Mouse (Mus musculus) lung, postnatal 10 days (tissue): ENCODE data around the gene Clvs2.

ENCODE experiments used
- DNase-seq: peaks from one replicate; pipeline ENCODE4 v3.0.0; 2021

Gene Clvs2

DNA sequence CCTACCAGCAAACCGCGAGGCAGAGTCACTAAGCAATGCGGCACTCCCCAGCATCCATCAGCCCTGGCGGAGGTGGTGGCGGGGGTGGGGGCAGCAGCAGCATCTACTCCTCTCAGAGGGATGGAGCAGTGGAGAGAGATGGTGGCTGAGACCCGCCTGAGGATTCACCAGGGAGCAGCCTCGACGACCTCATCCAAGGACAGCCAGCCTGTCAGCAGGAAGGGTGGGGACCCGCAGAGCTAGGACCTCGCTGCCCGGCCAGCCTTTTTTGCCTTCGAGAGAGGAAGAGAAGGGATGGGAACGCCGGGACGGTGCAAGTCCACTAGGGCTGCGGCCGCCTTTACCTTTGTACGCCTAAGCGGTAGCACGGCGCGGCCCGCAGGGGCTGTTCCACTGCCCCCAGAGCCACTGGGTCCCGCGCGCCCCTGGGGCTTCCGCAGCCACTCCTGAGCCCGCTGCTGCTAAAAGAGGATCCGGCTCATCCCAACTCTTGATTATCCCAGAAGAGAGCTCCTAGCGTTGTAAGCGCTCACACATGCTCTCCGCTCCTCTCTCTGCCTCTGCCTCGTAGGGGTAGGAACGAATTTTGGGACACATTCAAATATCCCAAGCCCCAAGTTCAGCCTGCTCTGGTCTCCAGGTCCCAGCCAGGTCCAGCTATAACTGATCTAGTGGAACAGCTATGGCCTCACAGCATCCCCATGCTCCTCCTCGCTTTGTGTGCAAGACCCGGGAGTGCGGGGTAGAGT, at the start of gene Clvs2:
Gene Clvs2, minus strand, starts transcription at position 639 of the 749 bp plus-strand sequence.
- DNase-seq: no peak

DNA sequence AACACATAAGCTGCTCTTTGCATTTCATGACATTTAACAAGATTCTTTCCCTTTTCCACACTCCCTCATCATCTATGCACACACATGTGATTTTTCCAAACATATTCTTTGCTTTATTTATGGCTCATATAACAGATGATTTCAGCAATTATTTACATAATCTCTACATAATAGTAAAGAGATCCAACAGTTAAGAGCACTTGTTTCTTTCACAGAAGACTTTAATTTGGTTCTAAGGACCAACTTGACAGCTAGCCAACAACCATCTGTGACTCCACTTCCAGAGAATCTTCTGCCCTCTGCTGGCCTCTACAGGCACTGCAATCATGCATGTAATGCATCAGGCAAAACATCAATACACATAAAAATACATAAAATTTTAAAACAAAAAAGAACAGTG, 28.6 kb upstream of the Clvs2 start:
- DNase-seq: peak; percentile 56

DNA sequence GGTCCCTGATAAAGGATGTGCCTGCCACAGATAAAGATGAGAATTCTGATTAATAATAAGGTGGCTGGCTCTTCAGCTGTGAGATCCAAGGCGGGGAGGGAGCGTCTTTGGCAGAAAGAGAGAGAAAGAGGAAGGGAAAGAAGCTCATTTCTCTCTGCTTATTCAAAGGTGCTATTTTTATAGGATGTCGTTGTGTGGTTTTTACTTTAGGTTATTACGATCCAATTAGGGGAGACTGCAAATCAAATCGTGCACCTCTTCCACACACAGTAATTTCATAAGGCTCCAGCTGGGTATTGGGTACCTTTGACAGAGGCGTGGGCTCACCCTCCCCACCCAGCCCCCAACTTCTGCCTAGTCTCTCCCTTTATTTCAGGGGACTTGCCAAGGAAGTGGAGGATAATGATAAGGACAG, 985 bp downstream of the Clvs2 start:
- no peak for DNase-seq

DNA sequence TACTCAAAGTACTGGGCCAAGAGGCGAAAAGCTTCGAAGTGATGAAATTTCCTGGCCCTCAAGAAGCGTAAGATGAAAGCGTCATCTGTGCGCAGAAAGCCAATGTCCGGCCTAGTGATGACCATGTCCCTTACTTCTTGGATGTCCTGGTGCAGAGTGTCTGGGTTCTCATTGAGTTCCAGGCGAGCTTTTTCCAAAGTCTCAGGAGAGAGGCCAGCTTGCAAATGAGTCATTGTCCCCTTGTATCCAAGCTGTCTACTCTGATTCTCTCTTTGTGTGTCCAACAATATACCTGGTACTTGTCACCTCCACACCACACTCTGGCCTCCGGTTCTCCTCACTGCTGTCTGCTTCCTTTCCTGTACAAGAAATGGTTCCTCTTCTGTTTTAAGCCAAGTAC, 1.9 kb downstream of the Clvs2 start:
- no peak for DNase-seq

DNA sequence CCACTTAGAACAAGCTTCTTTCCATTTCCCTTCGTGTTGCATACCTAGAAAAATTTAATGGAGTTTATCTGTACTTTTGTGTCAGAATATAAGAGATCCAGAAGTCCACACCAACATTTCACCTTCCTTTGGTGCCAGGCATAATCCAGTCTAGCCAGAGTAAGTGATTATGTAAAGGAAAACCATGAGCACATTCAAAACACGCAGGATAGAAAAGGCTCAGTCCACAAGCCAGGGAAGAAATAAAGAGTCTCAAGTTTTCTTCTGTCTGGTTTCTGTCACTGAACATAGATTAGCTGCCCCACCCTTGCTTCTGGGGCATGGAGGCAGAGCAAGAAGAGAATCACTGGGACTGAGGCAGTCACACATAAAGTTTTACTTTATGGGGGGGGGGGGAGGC, 8.4 kb downstream of the Clvs2 start:
- DNase-seq: no peak

DNA sequence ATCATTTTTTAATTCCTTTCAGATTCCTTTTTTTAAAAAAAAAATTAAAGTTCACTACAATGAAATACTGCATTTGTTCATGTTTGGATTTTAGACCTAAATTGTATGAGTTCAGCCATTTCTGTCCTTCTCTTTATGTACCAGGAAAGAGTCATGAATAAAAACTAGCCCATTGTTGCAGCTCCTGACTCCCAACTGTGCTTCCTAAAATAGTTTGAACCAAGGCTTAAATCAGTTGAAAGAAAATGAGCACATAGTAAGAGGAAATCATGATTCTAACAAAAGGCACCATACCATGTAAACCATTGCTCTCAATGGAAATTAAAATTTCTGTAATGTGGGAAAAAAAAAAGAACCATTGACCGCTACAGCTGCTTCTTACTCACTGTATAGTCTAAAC, 11.4 kb downstream of the Clvs2 start:
- no peak for DNase-seq

DNA sequence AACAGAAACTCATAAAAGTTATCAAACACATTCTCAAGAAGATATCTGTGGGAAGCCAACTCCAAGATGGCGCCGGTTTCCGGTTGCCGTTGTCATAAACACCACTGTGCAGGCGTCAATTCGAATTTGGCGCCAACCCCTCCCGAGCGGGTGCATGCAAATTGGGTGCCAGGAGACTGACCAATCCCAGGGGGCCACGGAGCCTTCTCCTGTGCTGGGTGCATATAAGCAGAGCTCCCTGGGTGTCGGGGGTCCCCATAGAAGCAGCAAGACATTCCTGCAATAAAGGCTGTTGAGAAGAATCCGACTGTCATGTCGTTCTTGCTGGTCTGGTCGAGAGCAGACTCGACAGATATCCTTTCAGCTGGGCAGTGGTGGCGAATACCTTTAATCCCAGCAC, 31.8 kb downstream of the Clvs2 start:
- DNase-seq: no peak

DNA sequence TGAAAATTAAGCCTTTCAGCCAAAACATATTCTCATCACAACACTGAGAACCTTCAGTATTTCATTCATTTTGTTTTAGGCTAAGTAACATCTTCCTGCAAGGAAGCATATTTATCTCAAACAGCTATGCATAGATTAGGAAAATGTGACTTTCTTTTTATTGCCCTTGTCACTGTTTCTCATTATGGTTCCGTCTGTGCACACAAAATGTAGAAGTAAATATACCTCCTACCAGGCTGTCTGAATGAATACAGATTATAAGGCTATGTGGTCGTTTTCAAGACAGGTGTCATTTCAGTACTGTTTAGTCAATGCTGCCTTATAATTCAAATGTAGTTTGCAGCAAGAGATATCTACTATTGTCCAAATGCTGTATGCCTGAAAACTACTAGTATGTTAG, 35.8 kb downstream of the Clvs2 start:
- no peak for DNase-seq

DNA sequence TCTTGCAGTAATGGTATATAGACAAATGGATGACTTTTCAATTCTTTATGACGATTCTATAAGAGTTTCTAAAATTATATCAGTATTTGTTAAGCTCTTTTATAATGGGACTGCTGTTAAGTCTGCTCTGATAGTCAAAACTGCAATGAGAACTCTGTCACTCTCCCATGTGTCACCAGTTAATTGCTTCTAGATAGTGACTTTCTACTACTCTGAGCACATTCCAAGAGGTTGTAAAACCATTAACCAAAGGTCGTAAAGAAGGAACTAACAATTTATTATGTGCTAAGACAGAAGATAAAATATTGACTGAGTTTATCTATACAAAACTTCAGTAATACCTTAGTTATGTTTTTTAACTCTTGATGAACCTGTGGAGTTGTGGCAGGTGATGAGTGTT, 37.5 kb downstream of the Clvs2 start:
- no peak for DNase-seq

DNA sequence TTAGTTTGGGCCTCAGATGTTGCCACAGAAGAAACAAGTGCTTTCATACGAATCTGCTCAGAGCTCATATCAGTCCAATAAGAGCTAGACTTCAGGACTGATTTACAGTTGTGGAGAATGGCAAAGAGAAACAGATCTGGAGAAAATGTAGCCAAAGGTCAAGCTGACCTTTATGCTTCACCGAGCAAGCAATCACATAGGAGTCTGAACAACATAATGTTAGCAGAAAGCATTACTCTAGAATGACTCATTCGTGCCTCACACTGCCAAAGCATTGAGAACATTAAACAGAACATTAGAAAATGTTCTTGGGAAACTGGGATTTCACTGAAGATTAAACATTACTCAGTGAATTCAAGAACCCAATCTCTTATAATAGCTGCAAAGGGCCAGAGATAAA, 66.5 kb downstream of the Clvs2 start:
- no peak for DNase-seq

DNA sequence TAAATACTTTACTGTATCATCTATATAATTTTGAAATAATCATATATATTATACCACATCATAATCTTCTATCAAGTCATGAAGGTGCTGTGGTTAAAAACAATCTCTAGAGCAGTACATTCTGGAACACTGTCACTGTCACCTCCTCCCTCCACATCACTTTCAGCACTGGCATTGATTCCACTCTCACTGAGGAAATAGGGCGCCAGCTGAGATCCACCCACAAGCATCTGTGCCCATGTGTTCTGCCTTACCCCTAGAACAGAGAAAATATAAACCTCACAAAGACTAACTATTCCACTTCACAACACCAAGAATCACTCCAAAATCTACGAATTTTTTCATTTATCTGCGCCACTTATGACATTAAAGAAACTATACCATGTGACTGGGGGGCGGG, 84.2 kb downstream of the Clvs2 start:
- DNase-seq: no peak
